18 mouse cellular contexts compared by ENCODE assay signal in genomic region chr1:92892791-92893190, GRCm38 (mm10). TPM values are rescaled to one million over a fixed set of nuclear protein-coding genes. Genes with fewer than 3 reads are reported as not detected.
DNase-seq lines count a peak whose midpoint lies in the region; ATAC-seq and TF ChIP-seq lines count a peak whose summit lies in the region.
"Had no signal": no experiment of that assay in that cellular context is flagged by ENCODE, and none has a peak within 500 bp of the region (broad histone marks: within the 10 kb centered on the region; RNA-seq: fewer than 3 reads in every experiment).

No protein-coding gene starts in this region.

- no peak overlapping the region for H3K4me2 ChIP-seq in forebrain, postnatal 0 days (ENCODE audit: low read depth)
- H3K4me2 ChIP-seq: embryonic facial prominence, embryonic 12.5 days; forebrain, embryonic 12.5 days had no signal

- DNase-seq in cerebellum, adult 2 months = peak; percentile 51 to 69
- DNase-seq in cerebellum, adult 9-11 months = no peak
- DNase-seq in cerebellum, postnatal 25 days = peak; percentile 61 to 74
- peak; percentile 35 for DNase-seq in forebrain, postnatal 0 days
- no peak for DNase-seq in forebrain, embryonic 10.5 days (ENCODE audit: extremely low spot score, low spot score)
- DNase-seq in gastrocnemius, postnatal 36 days = no peak
- DNase-seq: adrenal gland, adult 2 months; adrenal gland, postnatal 10 days; adrenal gland, postnatal 25 days; cerebellum, adult 11-12 months; cerebellum, postnatal 10 days had no signal

- H3K9me3 ChIP-seq in forebrain, postnatal 0 days (ENCODE audit: low read length) = no peaks in the 10 kb centered on the region
- no peaks in the 10 kb centered on the region for H3K9me3 ChIP-seq in forebrain, embryonic 10.5 days
- H3K9me3 ChIP-seq: embryonic facial prominence, embryonic 10.5 days; embryonic facial prominence, embryonic 12.5 days; forebrain, embryonic 12.5 days had no signal

- ATAC-seq in cerebellum, adult (ENCODE audit: insufficient number of reproducible peaks, low FRiP score, low TSS enrichment) = no peak
- peak; percentile 56; the same call in 1 of the 2 replicates for ATAC-seq in forebrain, postnatal 0 days
- ATAC-seq: forebrain, embryonic 14.5 days; forebrain, embryonic 16.5 days had no signal

- 5% methylated on average over 3 of the region's 3 CpGs for WGBS in cerebellum, adult 2 months
- 60% methylated on average over 3 of the region's 3 CpGs for WGBS in forebrain, postnatal 0 days
- WGBS in forebrain, embryonic 10.5 days = 72% methylated on average over 3 of the region's 3 CpGs

- intact Hi-C loops in gastrocnemius, postnatal 36 days (cut with DNase I) = no loop called here

- no peaks in the 10 kb centered on the region for H3K27me3 ChIP-seq in cerebellum, adult 2 months (ENCODE audit: control insufficient read depth, insufficient read depth, low read length)
- H3K27me3 ChIP-seq in forebrain, postnatal 0 days (ENCODE audit: insufficient read depth, low read length) = no peaks in the 10 kb centered on the region
- peaks cover 6% of the 10 kb centered on the region; the same call in 1 of the 2 replicates for H3K27me3 ChIP-seq in forebrain, embryonic 10.5 days (ENCODE audit: poor library complexity, severe bottlenecking)

- no peak for TF ChIP-seq CTCF in cerebellum, adult 2 months (IDR thresholded peaks at IDR 0.05; ENCODE audit: borderline replicate concordance, insufficient read depth, low read depth, low read length)
- no peak for TF ChIP-seq CTCF in forebrain, postnatal 0 days (IDR thresholded peaks at IDR 0.05; ENCODE audit: low read depth)

- H3K36me3 ChIP-seq in forebrain, postnatal 0 days (ENCODE audit: insufficient read depth) = no peaks in the 10 kb centered on the region
- H3K36me3 ChIP-seq in forebrain, embryonic 10.5 days (replicated peaks) = no peaks in the 10 kb centered on the region
- H3K36me3 ChIP-seq: embryonic facial prominence, embryonic 10.5 days; embryonic facial prominence, embryonic 12.5 days; forebrain, embryonic 12.5 days had no signal

- no peak overlapping the region for H3K27ac ChIP-seq in cerebellum, adult 2 months (ENCODE audit: insufficient read depth, low read length)
- no peak overlapping the region for H3K27ac ChIP-seq in forebrain, postnatal 0 days (ENCODE audit: low read depth, low read length)
- no peak overlapping the region for H3K27ac ChIP-seq in forebrain, embryonic 10.5 days
- H3K27ac ChIP-seq: embryonic facial prominence, embryonic 10.5 days; embryonic facial prominence, embryonic 12.5 days; forebrain, embryonic 12.5 days had no signal

- no peak overlapping the region for H3K4me3 ChIP-seq in cerebellum, adult 2 months (replicated peaks; ENCODE audit: insufficient read depth, low read depth, low read length)
- no peak overlapping the region for H3K4me3 ChIP-seq in forebrain, postnatal 0 days (ENCODE audit: low read depth, low read length)
- no peak overlapping the region for H3K4me3 ChIP-seq in forebrain, embryonic 10.5 days
- H3K4me3 ChIP-seq: embryonic facial prominence, embryonic 10.5 days; embryonic facial prominence, embryonic 12.5 days; forebrain, embryonic 12.5 days had no signal

- no peak for TF ChIP-seq POLR2A in cerebellum, adult 2 months (IDR thresholded peaks at IDR 0.05; ENCODE audit: borderline replicate concordance, insufficient read depth, low read length)

- H3K9ac ChIP-seq in forebrain, postnatal 0 days = no peak overlapping the region
- H3K9ac ChIP-seq: embryonic facial prominence, embryonic 12.5 days; forebrain, embryonic 12.5 days had no signal

- no peaks in the 10 kb centered on the region for H3K4me1 ChIP-seq in cerebellum, adult 2 months (ENCODE audit: control insufficient read depth, insufficient read depth, low read length)
- no peaks in the 10 kb centered on the region for H3K4me1 ChIP-seq in forebrain, postnatal 0 days (ENCODE audit: insufficient read depth)
- H3K4me1 ChIP-seq in forebrain, embryonic 10.5 days = no peaks in the 10 kb centered on the region
- H3K4me1 ChIP-seq: embryonic facial prominence, embryonic 10.5 days; embryonic facial prominence, embryonic 12.5 days; forebrain, embryonic 12.5 days had no signal

RNA-seq across cellular contexts. Expression of gene Ankmy1, which starts 9.9 kb away (rescaled TPM):
- polyA plus RNA-seq in cerebellum, adult 2 months (2012; rRNA removed) = 0.35 and 0.46 TPM in 2 replicates
- total RNA-seq in forebrain, postnatal 0 days (2014; rRNA removed) = 0.33 and 0.46 TPM in 2 replicates
- 0.24 and 0.27 TPM in 2 replicates for polyA plus RNA-seq in forebrain, postnatal 0 days (2015; fragmentation: Nextera tagmentation; extraction: Ambion mirVana)
- polyA plus RNA-seq in forebrain, embryonic 10.5 days (2016; fragmentation: Nextera tagmentation; extraction: Ambion mirVana) = 0.34 and 0.90 TPM in 2 replicates
- total RNA-seq in gastrocnemius, postnatal 36 days (2021) = under 1 TPM; 0.10 to 0.18 TPM
- total RNA-seq: MEL had no signal

RNA-seq across cellular contexts. Expression of gene Dusp28, which starts 14.0 kb away (rescaled TPM):
- polyA plus RNA-seq in cerebellum, adult 2 months (2012; rRNA removed) = 49.6 and 49.7 TPM in 2 replicates
- 17.4 and 25.7 TPM in 2 replicates for total RNA-seq in forebrain, postnatal 0 days (2014; rRNA removed)
- polyA plus RNA-seq in forebrain, postnatal 0 days (2015; fragmentation: Nextera tagmentation; extraction: Ambion mirVana) = 22.3 and 24.0 TPM in 2 replicates
- polyA plus RNA-seq in forebrain, embryonic 10.5 days (2016; fragmentation: Nextera tagmentation; extraction: Ambion mirVana) = 14.3 and 14.8 TPM in 2 replicates
- total RNA-seq in gastrocnemius, postnatal 36 days (2021) = 10 to 100 TPM; 20.4 to 22.2 TPM

RNA-seq across cellular contexts. Expression of gene Rnpepl1, which starts 17.8 kb away (rescaled TPM):
- polyA plus RNA-seq in cerebellum, adult 2 months (2012; rRNA removed) = 43.6 and 44.7 TPM in 2 replicates
- total RNA-seq in forebrain, postnatal 0 days (2014; rRNA removed) = 36.8 and 37.5 TPM in 2 replicates
- 21.3 and 25.3 TPM in 2 replicates for polyA plus RNA-seq in forebrain, postnatal 0 days (2015; fragmentation: Nextera tagmentation; extraction: Ambion mirVana)
- 21.2 and 22.7 TPM in 2 replicates for polyA plus RNA-seq in forebrain, embryonic 10.5 days (2016; fragmentation: Nextera tagmentation; extraction: Ambion mirVana)
- 10 to 100 TPM; 62.7 to 66.0 TPM for total RNA-seq in gastrocnemius, postnatal 36 days (2021)

RNA-seq across cellular contexts. Expression of gene Capn10, which starts 41.4 kb away (rescaled TPM):
- polyA plus RNA-seq in cerebellum, adult 2 months (2012; rRNA removed) = 44.5 and 45.5 TPM in 2 replicates
- total RNA-seq in forebrain, postnatal 0 days (2014; rRNA removed) = 84.2 and 97.3 TPM in 2 replicates
- polyA plus RNA-seq in forebrain, postnatal 0 days (2015; fragmentation: Nextera tagmentation; extraction: Ambion mirVana) = 47.7 and 56.7 TPM in 2 replicates
- 37.3 and 42.7 TPM in 2 replicates for polyA plus RNA-seq in forebrain, embryonic 10.5 days (2016; fragmentation: Nextera tagmentation; extraction: Ambion mirVana)
- total RNA-seq in gastrocnemius, postnatal 36 days (2021) = 1 to 10 TPM; 3.4 to 4.8 TPM

RNA-seq across cellular contexts. Expression of gene Gpr35, which starts 57.9 kb away (rescaled TPM):
- polyA plus RNA-seq in cerebellum, adult 2 months (2012; rRNA removed) = 0.21 and 0.36 TPM in 2 replicates
- total RNA-seq in forebrain, postnatal 0 days (2014; rRNA removed) = 0.38 and 1.8 TPM in 2 replicates
- 0.28 and 0.44 TPM in 2 replicates for polyA plus RNA-seq in forebrain, postnatal 0 days (2015; fragmentation: Nextera tagmentation; extraction: Ambion mirVana)
- 0.05 and 0.14 TPM in 2 replicates for polyA plus RNA-seq in forebrain, embryonic 10.5 days (2016; fragmentation: Nextera tagmentation; extraction: Ambion mirVana)
- under 1 TPM in 1 of 2 experiments, not detected in 1; 0.39 TPM for total RNA-seq in gastrocnemius, postnatal 36 days (2021)
- total RNA-seq: MEL had no signal

Comparison
In these comparisons a context has a peak if more than half of its experiments do, and no peak if none do; other contexts are left out.
1. DNase-seq: peak in cerebellum, adult 2 months (2 of 2), cerebellum, postnatal 25 days (2 of 2) and forebrain, postnatal 0 days (single experiment); none in cerebellum, adult 9-11 months (single experiment), forebrain, embryonic 10.5 days (single experiment) and gastrocnemius, postnatal 36 days (0 of 2).